Mouse (Mus musculus) kidney, adult 2 months (tissue): ENCODE measurements around the gene Pdk2.

ENCODE experiments used
- CTCF ChIP-seq: fragments of 200-500 bp; conservative IDR thresholded peaks from 2 replicates; pipeline ENCODE4 v1.5.1; 2011; ENCODE audit warnings: low read depth, mild to moderate bottlenecking, control low read depth, low read length, moderate library complexity, mixed read lengths; ENCODE audit not compliant: insufficient read depth, insufficient read length
- POLR2A ChIP-seq: fragments of 200-500 bp; IDR thresholded peaks from one replicate; pipeline ENCODE4 v1.6.1; 2011; ENCODE audit warnings: low read depth, low read length, control low read depth

DNA sequence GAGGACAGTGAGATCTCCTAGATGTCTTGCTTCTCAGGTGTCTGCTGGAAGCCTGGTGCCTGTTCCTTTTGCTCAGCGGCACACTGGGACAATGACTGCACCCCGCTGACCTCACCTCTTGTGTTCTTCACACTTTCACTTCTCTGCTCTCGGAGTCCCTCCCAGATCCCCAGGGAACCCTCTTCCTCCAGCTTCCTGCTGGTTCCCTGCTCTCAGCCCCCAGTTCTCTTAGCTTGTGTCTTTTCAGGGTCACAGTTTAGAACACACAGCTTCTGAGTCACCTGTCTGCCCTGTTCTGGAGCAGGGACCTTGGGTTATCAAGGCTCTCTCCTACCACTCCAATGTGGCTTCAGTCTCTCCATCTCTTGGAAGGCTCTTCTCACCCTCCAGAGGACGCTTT is 43.0 kb upstream of the Pdk2 start:
- TF ChIP-seq POLR2A (no peak), CTCF (no peak)
